Comparison of ENCODE assay signal across 34 mouse cellular contexts in the genomic region with DNA sequence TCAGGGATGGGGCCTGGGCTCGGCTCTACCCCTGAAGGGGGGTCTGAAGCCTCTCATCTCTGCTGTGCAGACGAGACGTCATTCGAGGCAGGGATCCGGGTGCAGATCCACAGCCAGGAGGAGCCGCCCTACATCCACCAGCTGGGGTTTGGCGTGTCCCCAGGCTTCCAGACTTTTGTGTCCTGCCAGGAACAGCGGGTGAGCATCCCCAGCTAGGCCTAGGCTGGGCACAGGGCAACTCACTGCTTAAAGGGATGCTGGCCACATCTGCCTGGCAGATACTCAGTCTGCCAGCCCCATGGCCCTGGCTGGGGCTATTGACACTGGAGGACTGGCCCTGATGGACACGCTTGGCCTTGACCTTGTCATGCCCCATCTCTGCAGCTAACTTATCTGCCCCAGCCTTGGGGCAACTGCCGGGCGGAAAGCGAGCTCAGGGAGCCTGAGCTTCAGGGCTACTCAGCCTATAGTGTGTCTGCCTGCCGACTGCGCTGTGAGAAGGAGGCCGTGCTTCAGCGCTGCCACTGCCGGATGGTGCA. TPM values are rescaled to one million over a fixed set of nuclear protein-coding genes. Genes with fewer than 3 reads are reported as not detected.
DNase-seq lines count a peak whose midpoint lies in the region; ATAC-seq and TF ChIP-seq lines count a peak whose summit lies in the region.
"Had no signal": no experiment of that assay in that cellular context is flagged by ENCODE, and none has a peak within 500 bp of the region (broad histone marks: within the 10 kb centered on the region; RNA-seq: fewer than 3 reads in every experiment).

No protein-coding gene starts in this region.

- TF ChIP-seq CTCF in kidney, adult 2 months (conservative IDR thresholded peaks at IDR 0.05; ENCODE audit: insufficient read depth, insufficient read length, low read depth, low read length) = no peak

- no peak for ATAC-seq in forebrain, embryonic 13.5 days
- ATAC-seq in forebrain, embryonic 15.5 days (replicated peaks) = no peak
- ATAC-seq in erythroid progenitor cell, adult 5-6 weeks (replicated peaks; ENCODE audit: low FRiP score, poor library complexity, severe bottlenecking) = no peak
- ATAC-seq: CD4-positive, CD25-positive, alpha-beta regulatory T cell, adult 4 months; forebrain, embryonic 14.5 days; lung, postnatal 0 days had no signal

- 0 out of 2 replicates have a peak overlapping the region, but pooled peaks have one; percentile 3 for H3K9ac ChIP-seq in forebrain, embryonic 13.5 days
- no peak overlapping the region for H3K9ac ChIP-seq in forebrain, embryonic 15.5 days (replicated peaks)
- H3K9ac ChIP-seq: heart, embryonic 13.5 days; hindbrain, embryonic 15.5 days; limb, embryonic 15.5 days; liver, embryonic 13.5 days; stomach, embryonic 15.5 days had no signal

- no peak overlapping the region for H3K27ac ChIP-seq in forebrain, embryonic 13.5 days
- H3K27ac ChIP-seq in forebrain, embryonic 15.5 days (replicated peaks) = no peak overlapping the region
- 0 out of 2 replicates have a peak overlapping the region, but pooled peaks have one; percentile 21 for H3K27ac ChIP-seq in embryonic facial prominence, embryonic 10.5 days (replicated peaks)
- H3K27ac ChIP-seq in kidney, adult 2 months (ENCODE audit: insufficient read depth, low read depth, low read length) = no peak overlapping the region
- H3K27ac ChIP-seq: gastrocnemius, adult 2 months; heart, adult 2 months; heart, embryonic 13.5 days; hindbrain, embryonic 15.5 days; limb, embryonic 10.5 days; limb, embryonic 15.5 days; liver, embryonic 13.5 days; stomach, embryonic 15.5 days had no signal

- H3K4me2 ChIP-seq in forebrain, embryonic 13.5 days = no peak overlapping the region
- no peak overlapping the region for H3K4me2 ChIP-seq in forebrain, embryonic 15.5 days (replicated peaks)
- H3K4me2 ChIP-seq: heart, embryonic 13.5 days; hindbrain, embryonic 15.5 days; limb, embryonic 15.5 days; liver, embryonic 13.5 days; stomach, embryonic 15.5 days had no signal

- peak; percentile 63 for DNase-seq in ovary, postnatal 36 days (ENCODE audit: low spot score)
- no peak for DNase-seq in ovary, postnatal 14 days (ENCODE audit: low spot score)
- DNase-seq in embryonic facial prominence, embryonic 10.5 days (ENCODE audit: low spot score) = no peak
- DNase-seq in kidney, adult 2 months = no peak
- DNase-seq: cerebellum, adult 11 months; cerebellum, adult 9-10 months; cerebellum, postnatal 36 days; gastrocnemius, adult 2 months; gastrocnemius, postnatal 36 days; heart, adult 2 months; heart, postnatal 10 days; kidney, adult 18-20 months; kidney, postnatal 36 days; layer of hippocampus, postnatal 36 days; liver, embryonic 13.5 days; lung, adult 18-20 months; midbrain, embryonic 14.5 days; right cerebral cortex, postnatal 25 days; thymus, adult 2 months; thymus, postnatal 36 days had no signal

- no peak for TF ChIP-seq POLR2A in kidney, adult 2 months (IDR thresholded peaks at IDR 0.05; ENCODE audit: low read depth, low read length)

- H3K4me3 ChIP-seq in forebrain, embryonic 13.5 days = no peak overlapping the region
- no peak overlapping the region for H3K4me3 ChIP-seq in forebrain, embryonic 15.5 days
- no peak overlapping the region for H3K4me3 ChIP-seq in embryonic facial prominence, embryonic 10.5 days
- no peak overlapping the region for H3K4me3 ChIP-seq in kidney, adult 2 months (ENCODE audit: insufficient read depth, low read depth, low read length)
- H3K4me3 ChIP-seq: erythroblast, embryonic 14.5 days; gastrocnemius, adult 2 months; heart, adult 2 months; heart, embryonic 13.5 days; hindbrain, embryonic 15.5 days; limb, embryonic 10.5 days; limb, embryonic 15.5 days; liver, embryonic 13.5 days; stomach, embryonic 15.5 days had no signal

- H3K9me3 ChIP-seq in forebrain, embryonic 13.5 days (replicated peaks) = no peaks in the 10 kb centered on the region
- no peaks in the 10 kb centered on the region for H3K9me3 ChIP-seq in forebrain, embryonic 15.5 days
- H3K9me3 ChIP-seq in embryonic facial prominence, embryonic 10.5 days = no peaks in the 10 kb centered on the region
- H3K9me3 ChIP-seq: heart, embryonic 13.5 days; hindbrain, embryonic 15.5 days; limb, embryonic 10.5 days; limb, embryonic 15.5 days; liver, embryonic 13.5 days; stomach, embryonic 15.5 days had no signal

- H3K4me1 ChIP-seq in forebrain, embryonic 13.5 days = peaks cover 4% of the 10 kb centered on the region; the same call in 1 of the 2 replicates
- H3K4me1 ChIP-seq in forebrain, embryonic 15.5 days = peaks cover 4% of the 10 kb centered on the region
- peaks cover 25% of the 10 kb centered on the region for H3K4me1 ChIP-seq in embryonic facial prominence, embryonic 10.5 days
- H3K4me1 ChIP-seq in kidney, adult 2 months (ENCODE audit: control insufficient read depth, insufficient read depth, low read length) = no peaks in the 10 kb centered on the region
- H3K4me1 ChIP-seq: stomach, embryonic 15.5 days had no signal

- peaks cover 28% of the 10 kb centered on the region for H3K27me3 ChIP-seq in forebrain, embryonic 13.5 days
- H3K27me3 ChIP-seq in forebrain, embryonic 15.5 days = peaks cover 7% of the 10 kb centered on the region; the same call in 1 of the 2 replicates
- peaks cover 74% of the 10 kb centered on the region for H3K27me3 ChIP-seq in embryonic facial prominence, embryonic 10.5 days (replicated peaks; ENCODE audit: low read depth, poor library complexity, severe bottlenecking)
- H3K27me3 ChIP-seq in kidney, adult 2 months (replicated peaks; ENCODE audit: control insufficient read depth, insufficient read depth, low read length) = no peaks in the 10 kb centered on the region

- peaks cover 24% of the 10 kb centered on the region for H3K36me3 ChIP-seq in forebrain, embryonic 13.5 days (ENCODE audit: poor library complexity, severe bottlenecking)
- peaks cover 13% of the 10 kb centered on the region for H3K36me3 ChIP-seq in forebrain, embryonic 15.5 days
- H3K36me3 ChIP-seq in embryonic facial prominence, embryonic 10.5 days (replicated peaks) = peaks cover 28% of the 10 kb centered on the region
- no peaks in the 10 kb centered on the region for H3K36me3 ChIP-seq in kidney, adult 2 months (ENCODE audit: control insufficient read depth, insufficient read depth, low read length)
- H3K36me3 ChIP-seq: stomach, embryonic 15.5 days had no signal

- WGBS in forebrain, embryonic 13.5 days = 81% methylated on average over 17 of the region's 17 CpGs
- 76% methylated on average over 17 of the region's 17 CpGs for WGBS in forebrain, embryonic 15.5 days
- 79% methylated on average over 17 of the region's 17 CpGs for WGBS in embryonic facial prominence, embryonic 10.5 days
- 80% methylated on average over 17 of the region's 17 CpGs for WGBS in kidney, adult 2 months

RNA-seq across cellular contexts. Expression of gene Chpf, which starts 9.8 kb away (rescaled TPM):
- 16.9 and 18.6 TPM in 2 replicates for polyA plus RNA-seq in forebrain, embryonic 13.5 days (2015; fragmentation: Nextera tagmentation; extraction: Ambion mirVana)
- 28.9 and 29.2 TPM in 2 replicates for polyA plus RNA-seq in forebrain, embryonic 15.5 days (2015; fragmentation: Nextera tagmentation; extraction: Ambion mirVana)
- polyA plus RNA-seq in embryonic facial prominence, embryonic 10.5 days (2016; fragmentation: Nextera tagmentation; extraction: Ambion mirVana) = 25.3 and 27.0 TPM in 2 replicates
- total RNA-seq in erythroid progenitor cell, adult 5-6 weeks (2015; ENCODE audit: low replicate concordance) = not detected in 2 replicates
- total RNA-seq in erythroid progenitor cell, adult 5-6 weeks (2017; ENCODE audit: low replicate concordance) = 0.77 TPM in 1 of 2 replicates, not detected in the other
- polyA plus RNA-seq in kidney, adult 2 months (2012; rRNA removed) = 31.6 and 51.9 TPM in 2 replicates

RNA-seq across cellular contexts. Expression of gene Tmem198, which starts 10.0 kb away (rescaled TPM):
- 34.0 and 35.5 TPM in 2 replicates for polyA plus RNA-seq in forebrain, embryonic 13.5 days (2015; fragmentation: Nextera tagmentation; extraction: Ambion mirVana)
- polyA plus RNA-seq in forebrain, embryonic 15.5 days (2015; fragmentation: Nextera tagmentation; extraction: Ambion mirVana) = 53.4 and 55.4 TPM in 2 replicates
- polyA plus RNA-seq in embryonic facial prominence, embryonic 10.5 days (2016; fragmentation: Nextera tagmentation; extraction: Ambion mirVana) = 3.3 and 3.5 TPM in 2 replicates
- total RNA-seq in erythroid progenitor cell, adult 5-6 weeks (2015; ENCODE audit: low replicate concordance) = not detected in 2 replicates
- not detected in 2 replicates for total RNA-seq in erythroid progenitor cell, adult 5-6 weeks (2017; ENCODE audit: low replicate concordance)
- polyA plus RNA-seq in kidney, adult 2 months (2012; rRNA removed) = 1.3 and 1.8 TPM in 2 replicates
- total RNA-seq: gastrocnemius, adult 2 months; hematopoietic stem cell, adult 5-6 weeks; megakaryocyte-erythroid progenitor cell, adult 5-6 weeks had no signal
- polyA plus RNA-seq: CD4-positive, CD25-positive, alpha-beta regulatory T cell, adult 4 months had no signal

RNA-seq across cellular contexts. Expression of gene Asic4, which starts 19.1 kb away (rescaled TPM):
- polyA plus RNA-seq in forebrain, embryonic 13.5 days (2015; fragmentation: Nextera tagmentation; extraction: Ambion mirVana) = 4.0 and 5.4 TPM in 2 replicates
- polyA plus RNA-seq in forebrain, embryonic 15.5 days (2015; fragmentation: Nextera tagmentation; extraction: Ambion mirVana) = 2.8 and 4.1 TPM in 2 replicates
- polyA plus RNA-seq in embryonic facial prominence, embryonic 10.5 days (2016; fragmentation: Nextera tagmentation; extraction: Ambion mirVana) = 2.1 and 2.4 TPM in 2 replicates
- total RNA-seq in erythroid progenitor cell, adult 5-6 weeks (2015; ENCODE audit: low replicate concordance) = not detected in 2 replicates
- not detected in 2 replicates for total RNA-seq in erythroid progenitor cell, adult 5-6 weeks (2017; ENCODE audit: low replicate concordance)
- polyA plus RNA-seq in kidney, adult 2 months (2012; rRNA removed) = 0.05 and 0.08 TPM in 2 replicates
- total RNA-seq: gastrocnemius, adult 2 months; gastrocnemius, postnatal 36 days; heart, adult 2 months; heart, postnatal 10 days; hematopoietic stem cell, adult 5-6 weeks; megakaryocyte-erythroid progenitor cell, adult 5-6 weeks had no signal
- polyA plus RNA-seq: CD4-positive, CD25-positive, alpha-beta regulatory T cell, adult 4 months; erythroblast, embryonic 14.5 days; heart, adult 2 months; lung, postnatal 0 days had no signal

RNA-seq across cellular contexts. Expression of gene Gmppa, which starts 33.6 kb away (rescaled TPM):
- 53.7 and 62.7 TPM in 2 replicates for polyA plus RNA-seq in forebrain, embryonic 13.5 days (2015; fragmentation: Nextera tagmentation; extraction: Ambion mirVana)
- polyA plus RNA-seq in forebrain, embryonic 15.5 days (2015; fragmentation: Nextera tagmentation; extraction: Ambion mirVana) = 62.3 and 77.8 TPM in 2 replicates
- polyA plus RNA-seq in embryonic facial prominence, embryonic 10.5 days (2016; fragmentation: Nextera tagmentation; extraction: Ambion mirVana) = 57.1 and 61.3 TPM in 2 replicates
- 17.6 and 23.1 TPM in 2 replicates for total RNA-seq in erythroid progenitor cell, adult 5-6 weeks (2015; ENCODE audit: low replicate concordance)
- total RNA-seq in erythroid progenitor cell, adult 5-6 weeks (2017; ENCODE audit: low replicate concordance) = 3.6 and 10.8 TPM in 2 replicates
- 82.4 and 95.0 TPM in 2 replicates for polyA plus RNA-seq in kidney, adult 2 months (2012; rRNA removed)

RNA-seq across cellular contexts. Expression of gene Obsl1, which starts 36.9 kb away (rescaled TPM):
- polyA plus RNA-seq in forebrain, embryonic 13.5 days (2015; fragmentation: Nextera tagmentation; extraction: Ambion mirVana) = 15.5 and 17.2 TPM in 2 replicates
- 21.7 and 21.9 TPM in 2 replicates for polyA plus RNA-seq in forebrain, embryonic 15.5 days (2015; fragmentation: Nextera tagmentation; extraction: Ambion mirVana)
- 57.9 and 63.0 TPM in 2 replicates for polyA plus RNA-seq in embryonic facial prominence, embryonic 10.5 days (2016; fragmentation: Nextera tagmentation; extraction: Ambion mirVana)
- total RNA-seq in erythroid progenitor cell, adult 5-6 weeks (2015; ENCODE audit: low replicate concordance) = not detected in 2 replicates
- total RNA-seq in erythroid progenitor cell, adult 5-6 weeks (2017; ENCODE audit: low replicate concordance) = 0.64 TPM in 1 of 2 replicates, not detected in the other
- polyA plus RNA-seq in kidney, adult 2 months (2012; rRNA removed) = 6.4 and 8.9 TPM in 2 replicates
- polyA plus RNA-seq: CD4-positive, CD25-positive, alpha-beta regulatory T cell, adult 4 months had no signal
